Mouse (Mus musculus) lung, adult 2 months (tissue): ENCODE results near the gene Eml3.

Experiments used
- CTCF ChIP-seq: fragments of 200-500 bp; IDR thresholded peaks from 2 replicates; pipeline ENCODE4 v1.5.1; 2011; ENCODE audit warnings: mild to moderate bottlenecking, low read length, control low read depth; ENCODE audit not compliant: insufficient read depth
- POLR2A ChIP-seq: fragments of 200-500 bp; IDR thresholded peaks from 2 replicates; pipeline ENCODE4 v1.6.1; 2011; ENCODE audit warnings: low read depth, mild to moderate bottlenecking, control low read depth, low read length, borderline replicate concordance; ENCODE audit errors: extremely low read depth

GRCm38 (mm10) chr19:8936736-8937135 is 7.4 kb downstream of the Eml3 start:
- TF ChIP-seq CTCF: no peak
- no peak for TF ChIP-seq POLR2A
